Mouse (Mus musculus): ENCODE data around the gene Stab1. TPM values are rescaled to one million over a fixed set of nuclear protein-coding genes. Genes with fewer than 3 reads are reported as not detected.

Gene Stab1
- polyA plus RNA-seq, 2 experiments from 2014 or later = 1.6 to 1.9 TPM

DNA sequence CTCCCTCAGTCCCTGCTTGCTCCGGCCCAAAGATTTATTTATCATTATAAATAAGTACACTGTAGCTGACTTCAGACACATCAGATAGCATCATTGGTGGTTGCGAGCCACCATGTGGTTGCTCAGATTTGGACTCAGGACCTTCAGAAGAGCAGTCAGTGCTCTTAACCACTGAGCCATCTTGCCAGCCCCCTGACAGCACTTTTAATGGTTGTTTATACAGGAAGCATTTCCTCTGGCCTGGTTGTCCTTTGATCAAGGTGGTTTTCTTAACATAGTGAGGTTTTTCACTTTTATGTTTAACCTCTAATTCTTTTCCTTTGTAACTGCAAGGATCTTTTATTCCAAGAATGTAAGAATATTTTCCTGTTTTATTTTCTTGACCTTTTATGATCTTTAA, 26.0 kb upstream of the Stab1 start:
- peak; percentile 52 for ATAC-seq

DNA sequence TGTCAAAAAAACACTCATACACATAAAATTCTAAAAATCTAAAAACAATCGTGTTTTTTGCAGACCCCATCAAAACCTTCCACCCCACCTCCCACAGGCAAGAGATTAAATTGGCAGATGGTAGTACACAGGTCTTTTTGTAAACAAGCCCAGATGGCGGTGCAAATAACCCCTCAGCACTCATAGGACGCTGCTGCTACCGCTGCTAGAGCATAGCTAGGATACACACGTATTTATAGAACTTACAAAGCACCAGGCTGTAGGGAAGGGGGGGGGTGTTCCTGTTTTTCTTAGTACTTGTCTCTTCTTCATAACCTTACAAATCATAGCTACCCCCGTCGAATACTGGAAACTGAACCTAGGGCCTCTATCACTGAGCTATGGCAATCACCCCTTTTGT, 25.4 kb upstream of the Stab1 start:
- no peak for ATAC-seq

- ATAC-seq = no peak
These were observed 23.5 kb upstream of the Stab1 start for GRCm38 (mm10) chr14:31191936-31192335.

DNA sequence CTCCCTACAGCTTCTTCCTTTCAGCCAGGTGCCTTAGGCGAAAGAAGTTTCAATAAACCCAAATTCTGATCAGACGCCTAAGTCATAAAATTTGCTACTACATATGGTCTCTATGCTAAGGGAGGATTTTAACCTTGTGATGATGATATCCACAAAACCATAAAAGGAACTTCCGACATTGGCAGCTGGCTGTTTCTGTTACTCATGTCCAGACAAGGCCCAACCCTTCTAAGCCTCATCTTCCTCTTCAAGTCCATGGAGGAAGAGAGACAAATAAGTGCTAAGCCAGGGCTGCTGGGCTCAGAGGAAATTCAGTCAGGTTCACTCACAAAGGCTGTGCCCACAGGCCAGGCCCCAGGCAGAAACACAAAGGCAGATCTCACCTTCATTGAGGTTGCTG, 20.9 kb upstream of the Stab1 start:
- no peak for ATAC-seq

- ATAC-seq = no peak
These were observed 20.3 kb upstream of the Stab1 start for GRCm38 (mm10) chr14:31188771-31189181.

DNA sequence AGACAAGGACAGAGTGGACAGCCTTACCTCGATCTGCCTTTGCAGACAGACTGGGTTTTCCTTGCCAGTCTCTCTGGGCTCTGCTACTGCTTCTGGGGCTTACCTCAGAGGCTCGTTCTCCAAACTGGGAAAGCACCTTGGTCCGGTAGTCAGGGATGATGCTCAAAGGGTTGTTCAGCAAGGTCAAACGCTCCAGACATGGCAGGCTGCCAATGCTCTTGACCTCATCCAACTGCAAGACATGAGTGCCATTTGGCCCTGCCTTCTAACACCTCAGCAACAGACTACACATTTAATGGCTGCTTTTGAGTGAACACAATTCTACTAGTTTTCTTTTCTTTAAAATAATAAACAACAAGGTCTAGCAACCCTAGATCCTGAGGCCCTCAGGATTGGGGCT, 18.2 kb upstream of the Stab1 start:
- ATAC-seq = no peak

GRCm38 (mm10) chr14:31184195-31184594, 15.8 kb upstream of the Stab1 start:
- no peak for ATAC-seq

GRCm38 (mm10) chr14:31183541-31183940, 15.1 kb upstream of the Stab1 start:
- no peak for ATAC-seq

DNA sequence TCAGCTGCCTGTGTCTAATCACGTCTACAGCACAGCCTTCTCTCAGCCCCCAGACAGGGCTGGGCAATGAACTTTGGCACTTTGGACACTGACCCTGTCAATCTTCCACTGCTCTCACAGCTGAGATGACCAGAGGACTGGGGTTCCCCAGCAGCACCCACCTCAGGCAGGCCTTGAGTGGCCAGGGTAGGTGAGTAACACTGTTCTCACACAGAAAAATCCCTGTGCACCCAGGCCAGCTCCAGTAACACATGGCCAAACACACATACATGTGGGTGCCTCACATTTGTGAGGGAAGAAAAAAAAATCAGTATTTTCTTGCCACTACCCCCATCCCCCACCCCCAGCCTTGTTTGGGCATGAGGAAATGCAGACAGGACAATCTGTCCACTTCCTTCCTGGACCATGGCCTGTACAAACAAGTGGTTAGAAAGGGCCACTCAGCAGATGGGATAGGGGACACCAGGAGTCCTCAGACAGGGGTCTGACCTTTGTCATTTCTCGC, 14.4 kb upstream of the Stab1 start:
- no peak for ATAC-seq

DNA sequence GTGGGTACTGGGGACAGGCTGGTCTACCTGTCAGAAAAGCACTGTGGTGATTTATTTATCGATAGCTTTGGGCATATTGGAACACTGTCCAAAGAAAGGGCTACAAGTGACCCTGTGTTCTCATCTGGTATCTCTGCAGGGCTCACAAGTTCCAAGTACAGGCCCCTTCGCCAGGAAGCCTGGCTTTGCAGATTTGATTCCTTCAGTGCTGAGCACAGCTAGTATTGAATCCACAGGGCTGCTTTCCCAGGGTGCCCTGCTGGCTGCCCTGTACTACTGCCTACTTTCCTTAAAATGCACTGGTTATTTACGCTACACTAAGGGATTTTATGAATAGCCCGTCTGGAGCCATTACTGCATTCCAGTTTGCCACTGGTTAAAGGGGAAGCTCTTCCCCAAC, 13.1 kb upstream of the Stab1 start:
- no peak for ATAC-seq

GRCm38 (mm10) chr14:31179677-31180365, 11.4 kb upstream of the Stab1 start:
- no peak for ATAC-seq

GRCm38 (mm10) chr14:31177715-31178114, 9.3 kb upstream of the Stab1 start:
- ATAC-seq = no peak

DNA sequence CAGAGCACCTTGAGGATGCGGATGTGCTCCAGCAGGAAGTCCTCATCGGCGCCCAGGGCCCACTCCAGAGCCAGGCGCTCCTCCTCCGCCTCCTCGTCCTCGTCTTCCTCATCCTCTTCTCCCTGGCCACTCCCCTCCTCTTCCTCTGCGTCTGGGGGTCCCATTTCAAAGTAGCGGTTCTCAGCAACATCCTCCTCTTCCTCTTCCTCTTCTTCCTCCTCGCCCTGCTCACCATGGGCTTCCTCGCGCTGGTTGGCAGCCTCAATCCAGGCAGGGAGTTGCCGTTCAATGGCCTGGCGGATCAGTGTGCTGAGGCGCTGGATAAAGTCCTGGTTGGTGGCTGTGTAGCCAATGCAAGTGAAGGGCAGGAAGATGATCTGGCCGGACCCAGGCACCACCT, 8.8 kb upstream of the Stab1 start:
- no peak for ATAC-seq

DNA sequence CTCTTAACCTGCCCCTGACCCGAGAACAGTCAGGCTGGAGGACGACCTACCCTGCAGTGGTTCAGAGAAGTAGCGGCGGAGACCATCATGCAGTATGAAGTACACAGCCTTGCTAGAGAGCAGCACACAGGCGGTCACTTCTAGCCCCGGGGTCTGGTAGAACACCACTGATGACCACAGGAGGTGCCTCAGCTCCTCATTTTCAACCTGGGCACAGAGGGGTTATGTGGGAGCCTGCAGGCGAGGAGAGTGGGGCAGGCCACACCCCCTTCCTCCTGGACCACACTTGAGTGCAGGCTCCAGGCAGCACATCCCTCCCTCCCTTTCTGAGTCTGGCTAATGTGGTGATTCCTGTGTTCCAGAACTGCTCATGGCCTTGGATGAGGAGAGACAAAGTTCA, 5.1 kb upstream of the Stab1 start:
- no peak for ATAC-seq

DNA sequence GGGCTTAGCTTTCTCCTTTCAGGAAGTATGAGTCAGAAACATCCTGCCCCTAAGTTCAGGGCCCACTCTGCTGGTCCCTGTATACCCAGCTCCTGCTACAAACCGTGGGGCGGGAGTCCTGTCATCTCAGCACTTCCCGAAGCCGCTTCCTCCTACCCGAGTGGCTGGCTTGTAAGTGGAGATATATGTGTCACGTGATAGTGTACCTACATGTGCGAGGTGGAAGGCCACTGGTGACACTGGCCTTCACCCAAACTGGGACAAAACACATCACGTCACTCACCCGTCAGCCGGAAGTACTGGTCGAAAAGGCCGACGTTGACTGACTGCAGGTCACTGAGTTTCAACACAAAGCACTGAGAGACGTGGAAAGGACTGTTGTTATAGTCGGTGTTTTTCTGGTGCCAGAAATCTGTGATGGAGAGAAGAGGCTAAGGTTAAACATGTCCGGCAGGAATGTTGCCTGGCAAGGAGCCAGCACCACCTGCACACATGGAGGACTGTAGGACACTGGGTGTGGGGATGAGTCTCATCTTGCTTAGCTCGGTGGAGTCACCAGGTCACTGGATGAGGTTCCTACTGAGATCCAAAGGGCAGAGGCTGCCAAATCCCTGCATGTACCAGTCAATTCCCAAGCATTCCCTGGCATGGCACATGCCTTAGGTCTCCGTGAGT, 4.5 kb upstream of the Stab1 start:
- no peak for ATAC-seq

GRCm38 (mm10) chr14:31171821-31172220, 3.4 kb upstream of the Stab1 start:
- no peak for ATAC-seq

DNA sequence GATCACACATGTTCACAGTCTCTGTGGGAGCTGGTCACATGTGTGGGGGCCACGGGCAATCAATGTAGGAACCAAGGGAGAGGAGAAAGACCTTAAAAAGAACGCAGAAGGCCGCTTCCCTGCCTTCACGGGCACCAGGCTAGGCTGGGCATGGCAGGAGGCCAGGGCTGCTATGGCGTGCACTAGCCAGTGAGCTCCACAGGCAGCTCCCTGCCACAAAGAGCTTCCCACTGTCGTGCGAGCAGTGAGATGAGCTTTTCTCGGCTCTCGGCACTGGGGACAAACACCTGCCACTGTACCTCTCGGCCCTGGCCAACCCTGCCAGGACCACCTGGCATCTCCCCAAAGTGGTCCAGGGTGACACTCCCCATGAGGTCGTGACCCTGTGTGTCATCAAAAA, 2.9 kb upstream of the Stab1 start:
- ATAC-seq = no peak

GRCm38 (mm10) chr14:31170963-31171362, 2.5 kb upstream of the Stab1 start:
- no peak for ATAC-seq

GRCm38 (mm10) chr14:31169508-31169907, 1.1 kb upstream of the Stab1 start:
- ATAC-seq = no peak

DNA sequence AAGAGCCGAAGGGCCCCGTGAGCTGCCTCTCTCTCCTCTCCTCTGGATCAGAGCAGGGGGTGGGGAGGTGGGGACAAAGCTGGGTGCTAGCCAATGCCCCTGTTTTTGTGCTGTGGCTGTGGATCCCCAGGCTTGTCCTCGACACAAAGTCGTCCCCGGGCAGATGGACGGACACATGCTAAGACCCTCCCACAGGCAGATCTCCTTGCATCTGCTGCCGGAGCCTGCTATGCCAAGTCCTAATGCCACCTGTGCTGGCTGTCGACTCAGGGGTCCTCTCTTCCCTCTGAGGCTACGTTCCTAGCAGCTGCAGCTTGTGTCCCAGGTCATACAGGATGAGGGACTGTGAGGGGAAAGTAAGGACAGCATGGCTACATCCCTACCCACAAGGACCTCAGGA, 1.6 kb downstream of the Stab1 start:
- ATAC-seq = no peak

DNA sequence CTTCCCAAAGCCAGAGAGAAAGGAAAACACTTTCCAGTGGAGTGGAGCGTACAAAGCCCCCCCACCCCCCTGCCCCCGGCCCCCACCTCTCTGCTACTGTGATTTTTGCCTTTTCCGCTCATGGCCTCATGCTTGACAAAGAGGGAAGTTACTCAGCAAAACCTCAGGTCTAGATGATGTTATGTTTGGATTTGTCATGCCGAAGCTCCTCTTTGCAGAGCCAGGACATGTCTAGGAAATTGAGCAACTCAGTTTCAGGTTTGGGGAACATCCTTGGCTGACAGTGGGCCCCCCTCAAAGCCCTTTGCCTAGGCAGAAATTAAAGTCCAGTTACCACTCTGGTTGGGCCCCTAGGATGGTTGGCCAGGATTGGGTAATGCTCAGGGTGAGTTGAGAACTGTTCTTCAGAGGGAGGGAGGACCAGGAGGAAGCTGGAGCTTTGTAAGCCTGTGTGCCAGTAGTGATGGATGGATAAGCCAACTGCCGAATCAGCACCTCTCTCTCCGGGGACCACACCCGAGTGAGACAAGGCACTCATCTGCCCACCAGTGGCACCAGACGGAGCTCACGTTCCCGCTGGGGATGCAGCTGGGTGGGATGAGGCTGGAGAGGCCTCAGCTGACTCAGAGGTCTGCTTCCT, 2.3 kb downstream of the Stab1 start:
- no peak for ATAC-seq

DNA sequence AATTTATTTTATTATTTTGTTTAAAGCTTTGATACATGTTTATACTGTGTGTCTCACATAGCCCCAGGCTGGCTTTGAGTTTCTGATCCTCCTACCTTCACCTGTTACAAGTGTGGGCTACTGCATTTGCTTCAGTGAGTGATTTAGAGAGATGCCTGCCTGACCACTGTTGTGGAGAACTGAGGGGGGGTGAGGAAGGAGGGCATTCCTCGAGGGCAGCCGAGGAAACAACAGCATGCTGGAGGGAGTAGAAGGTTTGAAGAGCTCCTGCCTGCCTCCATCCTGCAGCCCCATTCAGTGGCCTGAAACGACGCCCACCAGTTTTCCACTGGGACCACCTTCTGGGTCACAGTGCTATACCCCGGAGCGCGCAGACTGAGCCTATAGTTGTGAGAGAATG, 3.0 kb downstream of the Stab1 start:
- ATAC-seq = no peak

- ATAC-seq = no peak
These were observed 3.4 kb downstream of the Stab1 start for GRCm38 (mm10) chr14:31165010-31165409.

- ATAC-seq = no peak
These were observed 4.4 kb downstream of the Stab1 start for GRCm38 (mm10) chr14:31164067-31164466.

All from activated CD4-positive, CD25-positive, alpha-beta regulatory T cell, adult 4 months (primary cell).